Mouse (Mus musculus): ENCODE data around the gene Tlk1. TPM values are rescaled to one million over a fixed set of nuclear protein-coding genes. Genes with fewer than 3 reads are reported as not detected.

The Tlk1 gene
- polyA plus RNA-seq, 1 experiment from 2014 or later: 29.2 TPM

Other genes with a start within 250 kb of the Tlk1 start
- 156 and 157 TPM in 2 replicates for gene Gorasp2, start 164.2 kb downstream of the Tlk1 start, polyA plus RNA-seq (2016; fragmentation: Nextera tagmentation; extraction: Ambion mirVana)
- gene Gm26558, start 163.6 kb downstream of the Tlk1 start, polyA plus RNA-seq (2016; fragmentation: Nextera tagmentation; extraction: Ambion mirVana): 3.5 and 3.6 TPM in 2 replicates
- gene Dcaf17, start 229.6 kb upstream of the Tlk1 start, polyA plus RNA-seq (2016; fragmentation: Nextera tagmentation; extraction: Ambion mirVana): 36.3 and 42.4 TPM in 2 replicates
- 20.4 and 24.9 TPM in 2 replicates for gene Mettl8, start 229.9 kb upstream of the Tlk1 start, polyA plus RNA-seq (2016; fragmentation: Nextera tagmentation; extraction: Ambion mirVana)